Mouse (Mus musculus): ENCODE measurements around the gene Igf1. TPM values are rescaled to one million over a fixed set of nuclear protein-coding genes. Genes with fewer than 3 reads are reported as not detected.

The Igf1 gene
- total and polyA plus RNA-seq, 3 experiments: not detected

- no peak for TF ChIP-seq GATA1 (IDR thresholded peaks at IDR 0.05; ENCODE audit: low read depth, low read length)
- no peak for TF ChIP-seq MAX (IDR thresholded peaks at IDR 0.05; ENCODE audit: low read length)
- no peak for TF ChIP-seq ETS1 (IDR thresholded peaks at IDR 0.05; ENCODE audit: low read depth, low read length)
- TF ChIP-seq ELF1 (IDR thresholded peaks at IDR 0.05; ENCODE audit: low read depth, low read length): no peak
- no peaks in the 10 kb centered on the region for H3K4me1 ChIP-seq (ENCODE audit: control insufficient read depth in 1 of 2, insufficient read depth in 2 of 2, low read length in 2 of 2)
- DNase-seq (ENCODE audit: low read depth, low spot score): no peak
- no peak overlapping the region for H3K9ac ChIP-seq (ENCODE audit: control insufficient read depth, low read depth, low read length, poor library complexity, severe bottlenecking)
- no peaks in the 10 kb centered on the region for H3K36me3 ChIP-seq (ENCODE audit: control insufficient read depth in 1 of 2, insufficient read depth in 2 of 2, low read length in 2 of 2)
- no peaks in the 10 kb centered on the region; a peak in 1 of 4 replicates for H3K27me3 ChIP-seq (ENCODE audit: control insufficient read depth in 1 of 2, insufficient read depth in 2 of 2, low read length in 2 of 2)
- H3K79me2 ChIP-seq (ENCODE audit: control insufficient read depth, insufficient read depth, low read length, poor library complexity): no peaks in the 10 kb centered on the region
- no peak overlapping the region for H3K4me3 ChIP-seq (ENCODE audit: control insufficient read depth in 1 of 2, insufficient read depth in 1 of 2, low read depth in 2 of 2, low read length in 2 of 2)
- H3K27ac ChIP-seq (ENCODE audit: control insufficient read depth, low read depth, low read length): no peak overlapping the region
- no peaks in the 10 kb centered on the region for H3K9me3 ChIP-seq (replicated peaks; ENCODE audit: insufficient read depth, low read length)
Measured at GRCm38 (mm10) chr10:87873516-87873915, 15.5 kb downstream of the Igf1 start.

GRCm38 (mm10) chr10:87880071-87880785 is 22.2 kb downstream of the Igf1 start:
- DNase-seq (ENCODE audit: low read depth, low spot score): no peak
- TF ChIP-seq POLR2AphosphoS5 (IDR thresholded peaks at IDR 0.05; ENCODE audit: borderline replicate concordance, low read depth, low read length) (no peak), UBTF (IDR thresholded peaks at IDR 0.05; ENCODE audit: borderline replicate concordance, insufficient read depth, low read depth, low read length) (no peak), TAL1 (IDR thresholded peaks at IDR 0.05; ENCODE audit: low read length) (no peak), CTCF (IDR thresholded peaks at IDR 0.05 in 2 of 3, conservative IDR thresholded peaks at IDR 0.05 in 1 of 3; ENCODE audit: control insufficient read depth in 1 of 3, insufficient read depth in 1 of 3, low read depth in 2 of 3, low read length in 3 of 3, poor library complexity in 1 of 3, severe bottlenecking in 1 of 3) (no peak), MAX (IDR thresholded peaks at IDR 0.05; ENCODE audit: low read length) (no peak), CHD1 (IDR thresholded peaks at IDR 0.05; ENCODE audit: low read depth, low read length) (no peak), BHLHE40 (IDR thresholded peaks at IDR 0.05; ENCODE audit: borderline replicate concordance, low read depth, low read length) (no peak), ETS1 (IDR thresholded peaks at IDR 0.05; ENCODE audit: low read depth, low read length) (no peak), TCF12 (IDR thresholded peaks at IDR 0.05; ENCODE audit: low read depth, low read length) (no peak), POLR2A (IDR thresholded peaks at IDR 0.05; ENCODE audit: control insufficient read depth in 1 of 2, insufficient read depth in 1 of 2, low read depth in 1 of 2, low read length in 2 of 2, poor library complexity in 1 of 2) (no peak), EP300 (IDR thresholded peaks at IDR 0.05; ENCODE audit: low read depth in 1 of 2, low read length in 2 of 2) (no peak)
- no peaks in the 10 kb centered on the region for H3K27me3 ChIP-seq (ENCODE audit: control insufficient read depth in 1 of 2, insufficient read depth in 2 of 2, low read length in 2 of 2)
- H3K79me2 ChIP-seq (ENCODE audit: control insufficient read depth, insufficient read depth, low read length, poor library complexity): no peaks in the 10 kb centered on the region
- H3K9ac ChIP-seq (ENCODE audit: control insufficient read depth, low read depth, low read length, poor library complexity, severe bottlenecking): no peak overlapping the region
- no peak overlapping the region for H3K4me3 ChIP-seq (ENCODE audit: control insufficient read depth in 1 of 2, insufficient read depth in 1 of 2, low read depth in 2 of 2, low read length in 2 of 2)
- no peak overlapping the region for H3K27ac ChIP-seq (ENCODE audit: control insufficient read depth, low read depth, low read length)
- no peaks in the 10 kb centered on the region for H3K4me1 ChIP-seq (ENCODE audit: control insufficient read depth in 1 of 2, insufficient read depth in 2 of 2, low read length in 2 of 2)
- H3K9me3 ChIP-seq (replicated peaks; ENCODE audit: insufficient read depth, low read length): no peaks in the 10 kb centered on the region
- no peaks in the 10 kb centered on the region for H3K36me3 ChIP-seq (ENCODE audit: control insufficient read depth in 1 of 2, insufficient read depth in 2 of 2, low read length in 2 of 2)
